Mouse (Mus musculus): ENCODE data around the gene Lrriq1.

Lrriq1 gene

GRCm38 (mm10) chr10:103235707-103236459, at the start of gene Lrriq1:
Gene Lrriq1 (minus strand): TSS chr10:103236322.
- in situ Hi-C loops (cut with MboI, MseI), result no loop called here

- in situ Hi-C loops (cut with MboI, MseI), result no loop called here
Measured at GRCm38 (mm10) chr10:103253842-103254803, 18.0 kb upstream of the Lrriq1 start.

GRCm38 (mm10) chr10:103236460-103236772, 294 bp upstream of the Lrriq1 start:
- in situ Hi-C loops (cut with MboI, MseI), result no loop called here

- in situ Hi-C loops (cut with MboI, MseI), result loop anchor here (10.0 kb wide), 1 partner anchor 1678 kb away; no protein-coding TSS in a partner anchor
Measured at GRCm38 (mm10) chr10:103226646-103227045, 9.5 kb downstream of the Lrriq1 start.

- in situ Hi-C loops (cut with MboI, MseI), result no loop called here
Measured at GRCm38 (mm10) chr10:103194655-103195328, 41.3 kb downstream of the Lrriq1 start.

- in situ Hi-C loops (cut with MboI, MseI), result no loop called here
Measured at GRCm38 (mm10) chr10:103145769-103146379, 90.2 kb downstream of the Lrriq1 start.

- in situ Hi-C loops (cut with MboI, MseI), result no loop called here
Measured at GRCm38 (mm10) chr10:103144927-103145768, 91.0 kb downstream of the Lrriq1 start.

- in situ Hi-C loops (cut with MboI, MseI), result no loop called here
Measured at GRCm38 (mm10) chr10:103142526-103142925, 93.6 kb downstream of the Lrriq1 start.

- in situ Hi-C loops (cut with MboI, MseI), result no loop called here
Measured at GRCm38 (mm10) chr10:103141532-103141931, 94.6 kb downstream of the Lrriq1 start.

GRCm38 (mm10) chr10:103140609-103141008, 95.5 kb downstream of the Lrriq1 start:
- in situ Hi-C loops (cut with MboI, MseI), result no loop called here

- in situ Hi-C loops (cut with MboI, MseI), result no loop called here
Measured at GRCm38 (mm10) chr10:103114629-103115028, 121.5 kb downstream of the Lrriq1 start.

GRCm38 (mm10) chr10:103108090-103108489, 128.0 kb downstream of the Lrriq1 start:
- in situ Hi-C loops (cut with MboI, MseI), result no loop called here

- in situ Hi-C loops (cut with MboI, MseI), result no loop called here
Measured at GRCm38 (mm10) chr10:103086101-103086500, 150.0 kb downstream of the Lrriq1 start.

- in situ Hi-C loops (cut with MboI, MseI), result no loop called here
Measured at GRCm38 (mm10) chr10:103049593-103049992, 186.5 kb downstream of the Lrriq1 start.

GRCm38 (mm10) chr10:103046623-103047022, 189.5 kb downstream of the Lrriq1 start:
- in situ Hi-C loops (cut with MboI, MseI), result no loop called here

- in situ Hi-C loops (cut with MboI, MseI), result no loop called here
Measured at GRCm38 (mm10) chr10:103045019-103045418, 191.1 kb downstream of the Lrriq1 start.

- in situ Hi-C loops (cut with MboI, MseI), result no loop called here
Measured at GRCm38 (mm10) chr10:103035002-103035640, 201.0 kb downstream of the Lrriq1 start.

GRCm38 (mm10) chr10:103030931-103031330, 205.2 kb downstream of the Lrriq1 start:
- in situ Hi-C loops (cut with MboI, MseI), result no loop called here

GRCm38 (mm10) chr10:103029730-103030490, 206.2 kb downstream of the Lrriq1 start, which contains the start of gene Alx1:
Gene Alx1 (minus strand): TSS chr10:103030215.
- in situ Hi-C loops (cut with MboI, MseI), result no loop called here

All from T-helper 1 cell (primary cell).